Mouse (Mus musculus) hindbrain, embryonic 12.5 days (tissue): ENCODE measurements around the gene Trabd2b. TPM values are rescaled to one million over a fixed set of nuclear protein-coding genes. Genes with fewer than 3 reads are reported as not detected.
A peak's percentile ranks its signal among the peaks of the same experiment; 100 is the strongest.

Experiments used
- ATAC-seq: fragments of 200-750 bp; cut with Nextera tagmentation; 2 replicates; pipeline ENCODE4 v1.8.0; 2017; ENCODE audit warnings: moderate TSS enrichment; ENCODE audit not compliant: low FRiP score
- H3K27ac ChIP-seq: fragments of 300-500 bp; sonication (generic); 2 replicates; pipeline ENCODE4 v1.5.1; 2016; ENCODE audit warnings: mild to moderate bottlenecking
- H3K27me3 ChIP-seq: fragments of 300-500 bp; sonication (generic); 2 replicates; pipeline ENCODE4 v1.6.1; 2016; ENCODE audit warnings: mild to moderate bottlenecking
- H3K36me3 ChIP-seq: fragments of 300-500 bp; sonication (generic); 2 replicates; pipeline ENCODE4 v1.6.1; 2016; ENCODE audit warnings: mild to moderate bottlenecking
- H3K4me1 ChIP-seq: fragments of 300-500 bp; sonication (generic); 2 replicates; pipeline ENCODE4 v1.6.1; 2016
- H3K4me2 ChIP-seq: fragments of 300-500 bp; sonication (generic); replicated peaks from 2 replicates; pipeline ENCODE4 v1.6.1; 2016; ENCODE audit warnings: mild to moderate bottlenecking
- H3K4me3 ChIP-seq: fragments of 300-500 bp; sonication (generic); 2 replicates; pipeline ENCODE4 v1.5.1; 2016; ENCODE audit warnings: mild to moderate bottlenecking
- H3K9ac ChIP-seq: fragments of 300-500 bp; sonication (generic); 2 replicates; pipeline ENCODE4 v1.6.1; 2016; ENCODE audit warnings: mild to moderate bottlenecking, moderate library complexity
- H3K9me3 ChIP-seq: fragments of 300-500 bp; sonication (generic); replicated peaks from 2 replicates; pipeline ENCODE4 v1.6.1; 2016; ENCODE audit warnings: mild to moderate bottlenecking
- WGBS: fragments of 180-500 bp; shearing (Covaris S2); methylation state at CpG from one replicate; pipeline ENCODE4 v1.1.7; 2016; 5-methylcytosine and 5-hydroxymethylcytosine counted together
- polyA plus RNA-seq: library from polyadenylated mRNA; unstranded; fragments of >200 nt; fragmentation: Nextera tagmentation; extraction: Ambion mirVana; gene quantifications from 2 replicates; pipeline ENCODE4 v1.2.1, GENCODE M21; 2016

The Trabd2b gene
- polyA plus RNA-seq, 1 experiment from 2014 or later, result 2.8 TPM

GRCm38 (mm10) chr4:114457111-114457510 is 50.6 kb downstream of the Trabd2b start:
- Histone ChIP-seq H3K36me3 (no peaks in the 10 kb centered on the region), H3K9ac (no peak overlapping the region), H3K27me3 (no peaks in the 10 kb centered on the region), H3K9me3 (no peaks in the 10 kb centered on the region), H3K27ac (no peak overlapping the region), H3K4me3 (no peak overlapping the region), H3K4me1 (0 out of 2 replicates have a peak, but pooled peaks cover 3% of the 10 kb centered on the region), H3K4me2 (no peak overlapping the region)
- WGBS, result 86% methylated on average over 2 of the region's 2 CpGs
- no peak for ATAC-seq

DNA sequence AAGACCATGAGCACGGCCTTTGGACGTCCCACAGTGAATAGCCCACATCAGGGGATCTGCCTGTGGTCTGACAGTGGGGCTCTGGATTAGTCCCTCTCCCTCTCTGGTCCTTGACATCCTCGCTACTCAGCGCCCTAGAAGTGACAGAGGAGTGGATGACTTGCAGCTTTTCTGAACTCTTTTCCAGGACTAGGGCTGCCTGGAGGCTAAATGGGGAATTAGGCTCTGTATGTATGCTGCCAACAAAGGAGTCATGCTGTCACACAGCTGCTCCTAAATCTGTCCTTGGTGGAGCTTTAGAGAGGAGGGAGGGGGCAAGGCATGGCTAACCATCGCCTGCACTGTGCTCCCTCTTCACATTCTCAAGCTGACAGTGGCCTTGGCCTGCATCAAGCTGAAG is 53.1 kb downstream of the Trabd2b start:
- Histone ChIP-seq H3K36me3 (no peaks in the 10 kb centered on the region), H3K4me3 (no peak overlapping the region), H3K9me3 (no peaks in the 10 kb centered on the region), H3K4me1 (0 out of 2 replicates have a peak, but pooled peaks cover 3% of the 10 kb centered on the region), H3K9ac (no peak overlapping the region), H3K27ac (no peak overlapping the region), H3K27me3 (no peaks in the 10 kb centered on the region), H3K4me2 (no peak overlapping the region)
- ATAC-seq, result peak; percentile 69; the same call in 1 of the 2 replicates
- 32% methylated on average over 5 of the region's 5 CpGs for WGBS

- ATAC-seq, result no peak
- Histone ChIP-seq H3K9ac (no peak overlapping the region), H3K27ac (no peak overlapping the region), H3K4me3 (no peak overlapping the region), H3K27me3 (no peaks in the 10 kb centered on the region), H3K4me1 (0 out of 2 replicates have a peak, but pooled peaks cover 3% of the 10 kb centered on the region), H3K9me3 (no peaks in the 10 kb centered on the region), H3K4me2 (no peak overlapping the region), H3K36me3 (no peaks in the 10 kb centered on the region)
- 89% methylated on average over 5 of the region's 5 CpGs for WGBS
Observed at GRCm38 (mm10) chr4:114460401-114460800, 53.9 kb downstream of the Trabd2b start.

GRCm38 (mm10) chr4:114461093-114461492 is 54.6 kb downstream of the Trabd2b start:
- Histone ChIP-seq H3K36me3 (no peaks in the 10 kb centered on the region), H3K4me2 (no peak overlapping the region), H3K27ac (no peak overlapping the region), H3K4me3 (no peak overlapping the region), H3K27me3 (no peaks in the 10 kb centered on the region), H3K9me3 (no peaks in the 10 kb centered on the region), H3K4me1 (0 out of 2 replicates have a peak, but pooled peaks cover 3% of the 10 kb centered on the region), H3K9ac (no peak overlapping the region)
- 82% methylated on average over 5 of the region's 5 CpGs for WGBS
- ATAC-seq, result no peak

DNA sequence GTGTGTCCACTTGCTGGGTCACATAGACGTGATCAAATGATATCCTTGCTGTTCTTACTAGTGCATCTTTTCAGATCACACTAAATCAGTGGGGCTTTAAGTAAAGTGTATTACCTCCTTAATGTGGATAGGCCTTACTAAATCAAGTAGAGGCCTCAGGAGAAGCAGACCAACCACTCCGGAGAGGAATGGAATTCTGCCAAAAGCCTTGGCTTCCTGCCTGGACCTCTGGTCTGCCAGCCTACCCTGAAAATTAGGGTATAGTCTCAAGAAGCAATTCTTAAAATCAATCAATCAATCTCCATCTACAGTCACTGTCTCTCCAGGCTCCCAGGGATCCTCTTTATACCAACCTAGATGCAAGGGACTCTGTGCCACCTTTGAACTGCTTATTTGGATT is 59.1 kb downstream of the Trabd2b start:
- no peak overlapping the region for H3K4me3 ChIP-seq
- 73% methylated on average over 2 of the region's 2 CpGs for WGBS
- H3K27me3 ChIP-seq, result no peaks in the 10 kb centered on the region
- H3K36me3 ChIP-seq, result no peaks in the 10 kb centered on the region
- ATAC-seq, result no peak
- H3K9ac ChIP-seq, result no peak overlapping the region
- no peak overlapping the region for H3K27ac ChIP-seq
- no peaks in the 10 kb centered on the region for H3K9me3 ChIP-seq
- no peak overlapping the region for H3K4me2 ChIP-seq
- peaks cover 8% of the 10 kb centered on the region; the same call in 1 of the 2 replicates for H3K4me1 ChIP-seq

DNA sequence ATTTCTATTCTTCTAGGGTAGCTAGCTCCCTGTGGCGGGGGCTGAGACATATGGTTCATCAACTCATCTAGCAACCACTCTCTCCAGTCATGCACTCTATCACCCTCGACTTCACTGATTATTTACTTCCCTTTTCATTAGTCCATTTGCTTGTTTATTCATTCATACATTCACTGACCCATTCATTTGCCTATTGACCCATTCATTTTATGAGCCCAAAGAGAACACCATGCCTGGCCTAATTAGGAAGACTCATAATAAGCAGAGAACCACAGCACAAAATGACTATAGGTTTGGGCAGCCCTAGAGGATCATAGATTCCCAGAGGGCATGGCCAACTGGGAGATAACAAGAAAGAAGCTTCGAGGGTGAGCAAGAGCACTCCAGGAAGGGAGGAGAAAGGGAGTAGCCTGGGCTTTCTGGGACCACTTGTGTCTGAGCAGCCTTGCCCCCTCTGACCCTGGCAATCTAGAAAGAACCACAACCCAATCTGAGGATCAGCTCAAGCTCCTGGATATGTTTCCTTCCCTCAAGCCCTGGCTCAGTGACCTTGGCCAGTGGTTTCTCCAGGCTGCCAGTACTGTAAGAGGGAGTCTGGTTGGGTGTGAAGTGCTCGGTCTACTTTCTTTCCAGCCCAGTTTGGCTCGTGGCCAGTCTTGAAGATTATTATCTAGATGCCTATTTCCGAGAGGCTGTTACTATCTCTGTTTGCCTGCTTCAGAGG is 61.0 kb downstream of the Trabd2b start:
- no peak overlapping the region for H3K9ac ChIP-seq

GRCm38 (mm10) chr4:114468095-114468429 is 61.5 kb downstream of the Trabd2b start:
- Histone ChIP-seq H3K4me2 (no peak overlapping the region), H3K9me3 (no peaks in the 10 kb centered on the region), H3K4me1 (peaks cover 8% of the 10 kb centered on the region; the same call in 1 of the 2 replicates), H3K9ac (no peak overlapping the region), H3K36me3 (no peaks in the 10 kb centered on the region), H3K4me3 (no peak overlapping the region), H3K27ac (no peak overlapping the region), H3K27me3 (no peaks in the 10 kb centered on the region)
- ATAC-seq, result no peak
- WGBS, result 62% methylated on average over 7 of the region's 7 CpGs

More for the DNA sequence above, 61.0 kb downstream of the Trabd2b start:
- Histone ChIP-seq H3K27ac (no peak overlapping the region), H3K36me3 (no peaks in the 10 kb centered on the region), H3K4me3 (no peak overlapping the region), H3K4me2 (no peak overlapping the region), H3K4me1 (peaks cover 8% of the 10 kb centered on the region; the same call in 1 of the 2 replicates), H3K27me3 (no peaks in the 10 kb centered on the region), H3K9me3 (no peaks in the 10 kb centered on the region)
- ATAC-seq, result no peak
- WGBS, result 55% methylated on average over 6 of the region's 6 CpGs

GRCm38 (mm10) chr4:114469881-114470280 is 63.4 kb downstream of the Trabd2b start:
- peaks cover 8% of the 10 kb centered on the region; the same call in 1 of the 2 replicates for H3K4me1 ChIP-seq
- no peak overlapping the region for H3K4me3 ChIP-seq
- H3K9ac ChIP-seq, result no peak overlapping the region
- H3K9me3 ChIP-seq, result no peaks in the 10 kb centered on the region
- H3K36me3 ChIP-seq, result no peaks in the 10 kb centered on the region
- no peak overlapping the region for H3K4me2 ChIP-seq
- H3K27me3 ChIP-seq, result no peaks in the 10 kb centered on the region
- H3K27ac ChIP-seq, result no peak overlapping the region
- ATAC-seq, result no peak
- 59% methylated on average over 1 of the region's 1 CpGs for whole genome bisulfite sequencing

GRCm38 (mm10) chr4:114472143-114472542 is 65.6 kb downstream of the Trabd2b start:
- H3K4me1 ChIP-seq, result peaks cover 13% of the 10 kb centered on the region
- 61% methylated on average over 5 of the region's 5 CpGs for WGBS
- H3K4me2 ChIP-seq, result no peak overlapping the region
- ATAC-seq, result no peak
- H3K9ac ChIP-seq, result no peak overlapping the region
- H3K4me3 ChIP-seq, result no peak overlapping the region
- no peaks in the 10 kb centered on the region for H3K36me3 ChIP-seq
- no peak overlapping the region for H3K27ac ChIP-seq
- H3K27me3 ChIP-seq, result no peaks in the 10 kb centered on the region
- no peaks in the 10 kb centered on the region for H3K9me3 ChIP-seq

DNA sequence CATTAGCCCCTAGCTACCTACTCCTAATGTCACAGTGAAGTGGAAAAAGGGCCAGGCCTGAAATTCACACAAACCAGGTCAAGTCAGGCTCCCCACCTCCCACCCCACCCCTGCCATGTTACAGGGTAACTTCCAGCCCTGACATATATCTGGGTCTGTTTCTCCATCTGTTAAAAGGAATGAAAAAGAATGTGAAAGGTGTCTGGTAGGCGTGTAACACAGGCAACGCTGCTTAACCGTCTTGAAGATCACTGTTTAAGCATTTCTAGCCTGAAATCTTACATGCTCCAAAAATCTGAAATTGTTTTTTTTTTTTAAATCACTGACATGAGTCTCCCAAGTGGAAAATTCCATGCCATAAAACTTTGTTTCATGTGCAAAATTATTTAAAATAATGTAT is 69.8 kb downstream of the Trabd2b start:
- Histone ChIP-seq H3K4me2 (no peak overlapping the region), H3K4me3 (no peak overlapping the region), H3K27ac (no peak overlapping the region), H3K4me1 (peaks cover 16% of the 10 kb centered on the region), H3K9ac (no peak overlapping the region), H3K27me3 (no peaks in the 10 kb centered on the region), H3K9me3 (no peaks in the 10 kb centered on the region), H3K36me3 (no peaks in the 10 kb centered on the region)
- ATAC-seq, result no peak
- 91% methylated on average over 3 of the region's 3 CpGs for WGBS

GRCm38 (mm10) chr4:114477082-114477771 is 70.7 kb downstream of the Trabd2b start:
- H3K27ac ChIP-seq, result no peak overlapping the region
- H3K27me3 ChIP-seq, result no peaks in the 10 kb centered on the region
- peaks cover 20% of the 10 kb centered on the region for H3K4me1 ChIP-seq
- no peaks in the 10 kb centered on the region for H3K9me3 ChIP-seq
- no peak overlapping the region; the same call in 1 of the 2 replicates for H3K4me2 ChIP-seq
- H3K9ac ChIP-seq, result no peak overlapping the region
- H3K4me3 ChIP-seq, result no peak overlapping the region
- no peaks in the 10 kb centered on the region for H3K36me3 ChIP-seq
- 36% methylated on average over 11 of the region's 11 CpGs for WGBS
- peak; percentile 66 for ATAC-seq

DNA sequence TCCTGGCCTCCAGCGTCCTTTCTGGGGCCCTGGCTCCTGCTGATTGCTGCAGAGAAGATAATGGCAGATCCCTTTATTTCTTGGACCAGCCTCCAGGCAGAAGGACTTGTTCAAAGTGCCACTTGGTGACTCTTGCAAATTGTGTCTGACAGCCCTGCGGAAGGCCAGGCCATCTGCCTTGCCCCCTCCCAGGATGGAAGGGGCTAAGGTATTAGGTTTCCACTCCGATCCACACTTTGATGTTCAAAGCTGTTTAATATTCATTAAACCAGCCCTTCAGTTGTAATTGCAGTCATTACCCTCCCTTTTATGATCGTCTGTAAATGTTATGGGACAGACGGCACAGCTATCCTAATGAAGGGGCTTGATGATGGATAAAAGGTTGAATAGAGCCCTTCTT is 75.0 kb downstream of the Trabd2b start:
- Histone ChIP-seq H3K9me3 (no peaks in the 10 kb centered on the region), H3K27me3 (no peaks in the 10 kb centered on the region), H3K4me1 (peaks cover 20% of the 10 kb centered on the region), H3K36me3 (no peaks in the 10 kb centered on the region), H3K4me2 (no peak overlapping the region), H3K27ac (no peak overlapping the region), H3K4me3 (no peak overlapping the region), H3K9ac (no peak overlapping the region)
- ATAC-seq, result no peak
- 39% methylated on average over 5 of the region's 5 CpGs for WGBS
